Mouse (Mus musculus) monocyte, adult 5-6 weeks (primary cell): Measurements from ENCODE around the gene Dzip1l. TPM values are rescaled to one million over a fixed set of nuclear protein-coding genes. Genes with fewer than 3 reads are reported as not detected.
"Not testable (repeated sequence)": the region's sequence is repeated elsewhere in the genome, so short reads cannot be mapped to it uniquely, and the experiment has no call there.

Source experiments
- ATAC-seq: fragments of 153-309, 156-312 bp; replicated peaks from 2 replicates; pipeline ENCODE4 v1.8.0; 2017; ENCODE audit warnings: mild to moderate bottlenecking; ENCODE audit not compliant: low TSS enrichment, insufficient number of reproducible peaks, severe bottlenecking, poor library complexity, low FRiP score
- total RNA-seq: library from RNA; stranded (forward); fragments of 200-1000, 200-491, 200-594 nt; gene quantifications from 3 replicates; pipeline ENCODE4 v1.2.3, GENCODE M21; 2017

The Dzip1l gene
- total RNA-seq = not detected in 3 replicates

GRCm38 (mm10) chr9:99629281-99630011 lies at the start of gene Dzip1l:
TSS of gene Dzip1l (plus strand) at chr9:99629496.
- no peak for ATAC-seq

GRCm38 (mm10) chr9:99580655-99581054 lies 48.6 kb upstream of the Dzip1l start:
- ATAC-seq = 0 out of 2 replicates have a peak, but pooled peaks have one; percentile 38

GRCm38 (mm10) chr9:99587505-99588202 lies 41.6 kb upstream of the Dzip1l start:
- peak; percentile 47; the same call in 1 of the 2 replicates for ATAC-seq

- 0 out of 2 replicates have a peak, but pooled peaks have one; percentile 31 for ATAC-seq
These were observed 38.2 kb upstream of the Dzip1l start for GRCm38 (mm10) chr9:99591144-99591543.

GRCm38 (mm10) chr9:99599127-99599526 lies 30.2 kb upstream of the Dzip1l start:
- ATAC-seq = not testable (repeated sequence)

- ATAC-seq = no peak
These were observed 25.7 kb upstream of the Dzip1l start for GRCm38 (mm10) chr9:99603566-99603965.

GRCm38 (mm10) chr9:99612202-99612601 lies 17.1 kb upstream of the Dzip1l start, which contains the start of gene A4gnt:
TSS of gene A4gnt (plus strand) at chr9:99612502.
- no peak for ATAC-seq

- no peak for ATAC-seq
These were observed 9.6 kb upstream of the Dzip1l start for GRCm38 (mm10) chr9:99619688-99620087.

GRCm38 (mm10) chr9:99620196-99620595 lies 9.1 kb upstream of the Dzip1l start:
- ATAC-seq = no peak

GRCm38 (mm10) chr9:99622034-99622433 lies 7.3 kb upstream of the Dzip1l start:
- ATAC-seq = no peak

- ATAC-seq = no peak
These were observed 6.3 kb upstream of the Dzip1l start for GRCm38 (mm10) chr9:99622966-99623365.

- ATAC-seq = no peak
These were observed 5.2 kb upstream of the Dzip1l start for GRCm38 (mm10) chr9:99624117-99624516.

- no peak for ATAC-seq
These were observed 715 bp upstream of the Dzip1l start for GRCm38 (mm10) chr9:99628581-99628980.

GRCm38 (mm10) chr9:99630071-99630470 lies 775 bp downstream of the Dzip1l start:
- no peak for ATAC-seq

- ATAC-seq = no peak
These were observed 1.3 kb downstream of the Dzip1l start for GRCm38 (mm10) chr9:99630528-99631125.

- ATAC-seq = no peak
These were observed 2.5 kb downstream of the Dzip1l start for GRCm38 (mm10) chr9:99631781-99632180.

- no peak for ATAC-seq
These were observed 3.0 kb downstream of the Dzip1l start for GRCm38 (mm10) chr9:99632264-99632663.

GRCm38 (mm10) chr9:99636776-99637175 lies 7.5 kb downstream of the Dzip1l start:
- ATAC-seq = no peak

- no peak for ATAC-seq
These were observed 7.9 kb downstream of the Dzip1l start for GRCm38 (mm10) chr9:99637227-99637626.

- no peak for ATAC-seq
These were observed 8.4 kb downstream of the Dzip1l start for GRCm38 (mm10) chr9:99637736-99638135.
